Mouse (Mus musculus) olfactory bulb, adult 2 months (tissue): ENCODE measurements around the gene Pclaf. TPM values are rescaled to one million over a fixed set of nuclear protein-coding genes. Genes with fewer than 3 reads are reported as not detected.

Experiments used
- H3K27ac ChIP-seq: fragments of 200-500 bp; 2 replicates; pipeline ENCODE4 v1.5.1; 2012; ENCODE audit warnings: low read depth, low read length; ENCODE audit not compliant: insufficient read depth
- H3K4me1 ChIP-seq: fragments of 200-500 bp; 2 replicates; pipeline ENCODE4 v1.6.1; 2012; ENCODE audit warnings: low read length; ENCODE audit not compliant: control insufficient read depth, insufficient read depth
- H3K4me3 ChIP-seq: fragments of 200-500 bp; 2 replicates; pipeline ENCODE4 v1.5.1; 2012; ENCODE audit warnings: mild to moderate bottlenecking, low read depth, low read length, moderate library complexity; ENCODE audit not compliant: insufficient read depth
- CTCF ChIP-seq: fragments of 200-500 bp; IDR thresholded peaks from 2 replicates; pipeline ENCODE4 v1.5.1; 2012; ENCODE audit warnings: low read depth, mild to moderate bottlenecking, low read length, moderate library complexity; ENCODE audit not compliant: insufficient read depth
- POLR2A ChIP-seq: fragments of 200-500 bp; IDR thresholded peaks from 2 replicates; pipeline ENCODE4 v1.6.1; 2012; ENCODE audit warnings: mild to moderate bottlenecking, low read depth, low read length, moderate library complexity; ENCODE audit not compliant: insufficient read depth
- WGBS: fragments of 180-500 bp; shearing (Covaris S2); methylation state at CpG from one replicate; pipeline ENCODE4 v1.1.7; 2018; 5-methylcytosine and 5-hydroxymethylcytosine counted together
- polyA plus RNA-seq: library from polyadenylated mRNA; stranded (reverse); fragments of >200 nt; gene quantifications from 2 replicates; pipeline ENCODE4 v1.2.4, GENCODE M21; 2012; ENCODE audit warnings: low replicate concordance; ENCODE audit not compliant: missing spikeins, insufficient read depth, insufficient read length

Pclaf gene
- polyA plus RNA-seq, 1 experiment: not detected

GRCm38 (mm10) chr9:65951082-65951587, 61.1 kb downstream of the Pclaf start:
- 91% methylated on average over 3 of the region's 3 CpGs for WGBS
- Histone ChIP-seq H3K27ac (no peak overlapping the region), H3K4me3 (no peak overlapping the region), H3K4me1 (no peaks in the 10 kb centered on the region)
- TF ChIP-seq POLR2A (no peak), CTCF (no peak)

Other genes starting within 250 kb of the Pclaf start
- gene Oaz2, start 222.2 kb upstream of the Pclaf start, polyA plus RNA-seq: not detected in 2 replicates
- not detected in 2 replicates for gene Zfp609, start 62.7 kb upstream of the Pclaf start, polyA plus RNA-seq
- gene Trip4, start 18.6 kb downstream of the Pclaf start, polyA plus RNA-seq: 109 TPM in 1 of 2 replicates, not detected in the other
- 103 TPM in 1 of 2 replicates, not detected in the other for gene Csnk1g1, start 18.7 kb downstream of the Pclaf start, polyA plus RNA-seq
- not detected in 2 replicates for gene Ppib, start 170.0 kb downstream of the Pclaf start, polyA plus RNA-seq
- gene Snx22, start 179.5 kb downstream of the Pclaf start, polyA plus RNA-seq: not detected in 2 replicates
- gene Snx1, start 236.3 kb downstream of the Pclaf start, polyA plus RNA-seq: not detected in 2 replicates
- not detected in 2 replicates for gene Ciao2a, start 236.4 kb downstream of the Pclaf start, polyA plus RNA-seq